Mouse (Mus musculus): ENCODE results near the gene Gnb5. TPM values are rescaled to one million over a fixed set of nuclear protein-coding genes. Genes with fewer than 3 reads are reported as not detected.

The Gnb5 gene
- polyA plus RNA-seq, 1 experiment from 2014 or later = 60.5 TPM

- Histone ChIP-seq H3K4me3 (no peak overlapping the region), H3K36me3 (no peaks in the 10 kb centered on the region), H3K9me3 (no peaks in the 10 kb centered on the region), H3K9ac (no peak overlapping the region), H3K27ac (no peak overlapping the region), H3K4me2 (no peak overlapping the region), H3K4me1 (replicated peaks) (no peaks in the 10 kb centered on the region; the same call in 1 of the 2 replicates), H3K27me3 (no peaks in the 10 kb centered on the region)
- 46% methylated on average over 5 of the region's 5 CpGs for WGBS
- no peak for ATAC-seq (ENCODE audit: low FRiP score)
These were observed 25.3 kb upstream of the Gnb5 start for GRCm38 (mm10) chr9:75280814-75281213.

GRCm38 (mm10) chr9:75282179-75282578 lies 23.9 kb upstream of the Gnb5 start:
- no peak for ATAC-seq (ENCODE audit: low FRiP score)
- Histone ChIP-seq H3K4me1 (replicated peaks) (no peaks in the 10 kb centered on the region), H3K27me3 (no peaks in the 10 kb centered on the region), H3K4me3 (no peak overlapping the region), H3K27ac (no peak overlapping the region), H3K9me3 (no peaks in the 10 kb centered on the region), H3K36me3 (no peaks in the 10 kb centered on the region), H3K4me2 (no peak overlapping the region), H3K9ac (no peak overlapping the region)
- WGBS = 84% methylated on average over 2 of the region's 2 CpGs

GRCm38 (mm10) chr9:75282830-75283229 lies 23.3 kb upstream of the Gnb5 start:
- 0 out of 2 replicates have a peak, but pooled peaks have one; percentile 46 for ATAC-seq (ENCODE audit: low FRiP score)
- 18% methylated on average over 3 of the region's 3 CpGs for WGBS

GRCm38 (mm10) chr9:75283636-75284035 lies 22.5 kb upstream of the Gnb5 start:
- no peaks in the 10 kb centered on the region for H3K27me3 ChIP-seq
- H3K27ac ChIP-seq = no peak overlapping the region
- ATAC-seq (ENCODE audit: low FRiP score) = no peak
- H3K4me1 ChIP-seq (replicated peaks) = no peaks in the 10 kb centered on the region
- no peak overlapping the region for H3K4me2 ChIP-seq
- H3K9me3 ChIP-seq = no peaks in the 10 kb centered on the region
- no peak overlapping the region for H3K9ac ChIP-seq
- no peaks in the 10 kb centered on the region for H3K36me3 ChIP-seq
- no peak overlapping the region for H3K4me3 ChIP-seq
- WGBS = 84% methylated on average over 8 of the region's 8 CpGs

More at GRCm38 (mm10) chr9:75282830-75283229, 23.3 kb upstream of the Gnb5 start:
- H3K36me3 ChIP-seq = no peaks in the 10 kb centered on the region
- no peaks in the 10 kb centered on the region for H3K27me3 ChIP-seq
- no peaks in the 10 kb centered on the region for H3K4me1 ChIP-seq (replicated peaks)
- no peak overlapping the region for H3K9ac ChIP-seq
- H3K4me2 ChIP-seq = no peak overlapping the region
- H3K9me3 ChIP-seq = no peaks in the 10 kb centered on the region
- no peak overlapping the region for H3K4me3 ChIP-seq
- no peak overlapping the region for H3K27ac ChIP-seq

GRCm38 (mm10) chr9:75285363-75285762 lies 20.7 kb upstream of the Gnb5 start:
- H3K27ac ChIP-seq = no peak overlapping the region
- no peak overlapping the region for H3K4me2 ChIP-seq
- H3K36me3 ChIP-seq = no peaks in the 10 kb centered on the region
- no peak overlapping the region for H3K4me3 ChIP-seq
- no peak for ATAC-seq (ENCODE audit: low FRiP score)
- H3K9ac ChIP-seq = no peak overlapping the region
- 81% methylated on average over 6 of the region's 6 CpGs for WGBS
- no peaks in the 10 kb centered on the region for H3K9me3 ChIP-seq
- H3K27me3 ChIP-seq = no peaks in the 10 kb centered on the region
- H3K4me1 ChIP-seq (replicated peaks) = no peaks in the 10 kb centered on the region

GRCm38 (mm10) chr9:75287636-75288035 lies 18.5 kb upstream of the Gnb5 start:
- Histone ChIP-seq H3K4me2 (no peak overlapping the region), H3K9ac (no peak overlapping the region), H3K36me3 (no peaks in the 10 kb centered on the region), H3K4me3 (no peak overlapping the region), H3K4me1 (replicated peaks) (no peaks in the 10 kb centered on the region), H3K27ac (no peak overlapping the region), H3K9me3 (no peaks in the 10 kb centered on the region), H3K27me3 (no peaks in the 10 kb centered on the region)
- 63% methylated on average over 6 of the region's 6 CpGs for WGBS
- ATAC-seq (ENCODE audit: low FRiP score) = no peak

- H3K27me3 ChIP-seq = no peaks in the 10 kb centered on the region
- no peak overlapping the region for H3K9ac ChIP-seq
- no peaks in the 10 kb centered on the region for H3K36me3 ChIP-seq
- WGBS = 45% methylated on average over 4 of the region's 4 CpGs
- no peaks in the 10 kb centered on the region for H3K9me3 ChIP-seq
- no peak overlapping the region for H3K4me3 ChIP-seq
- no peak overlapping the region for H3K27ac ChIP-seq
- ATAC-seq (ENCODE audit: low FRiP score) = no peak
- H3K4me1 ChIP-seq (replicated peaks) = no peaks in the 10 kb centered on the region
- H3K4me2 ChIP-seq = no peak overlapping the region
These were observed 16.5 kb upstream of the Gnb5 start for GRCm38 (mm10) chr9:75289545-75289944.

GRCm38 (mm10) chr9:75299342-75299741 lies 6.7 kb upstream of the Gnb5 start:
- 85% methylated on average over 2 of the region's 2 CpGs for WGBS
- H3K4me2 ChIP-seq = no peak overlapping the region
- no peak overlapping the region for H3K9ac ChIP-seq
- H3K4me3 ChIP-seq = no peak overlapping the region
- H3K27ac ChIP-seq = no peak overlapping the region
- no peaks in the 10 kb centered on the region for H3K4me1 ChIP-seq (replicated peaks)
- no peak for ATAC-seq (ENCODE audit: low FRiP score)
- H3K27me3 ChIP-seq = no peaks in the 10 kb centered on the region
- no peaks in the 10 kb centered on the region for H3K36me3 ChIP-seq
- H3K9me3 ChIP-seq = no peaks in the 10 kb centered on the region

- WGBS = 87% methylated on average over 2 of the region's 2 CpGs
- H3K9me3 ChIP-seq = no peaks in the 10 kb centered on the region
- no peak overlapping the region for H3K4me2 ChIP-seq
- no peak overlapping the region for H3K27ac ChIP-seq
- H3K4me3 ChIP-seq = no peak overlapping the region
- ATAC-seq (ENCODE audit: low FRiP score) = no peak
- H3K9ac ChIP-seq = no peak overlapping the region
- no peaks in the 10 kb centered on the region for H3K36me3 ChIP-seq
- H3K27me3 ChIP-seq = no peaks in the 10 kb centered on the region
- H3K4me1 ChIP-seq (replicated peaks) = 0 out of 2 replicates have a peak, but pooled peaks cover 5% of the 10 kb centered on the region
These were observed 3.1 kb upstream of the Gnb5 start for GRCm38 (mm10) chr9:75303033-75303432.

GRCm38 (mm10) chr9:75303701-75304261 lies 2.3 kb upstream of the Gnb5 start:
- peak overlapping the region; percentile 36 for H3K4me2 ChIP-seq
- H3K27me3 ChIP-seq = no peaks in the 10 kb centered on the region
- H3K27ac ChIP-seq = no peak overlapping the region
- no peak for ATAC-seq (ENCODE audit: low FRiP score)
- 0 out of 2 replicates have a peak, but pooled peaks cover 5% of the 10 kb centered on the region for H3K4me1 ChIP-seq (replicated peaks)
- H3K9me3 ChIP-seq = no peaks in the 10 kb centered on the region
- 29% methylated on average over 16 of the region's 16 CpGs for WGBS
- no peaks in the 10 kb centered on the region for H3K36me3 ChIP-seq
- no peak overlapping the region for H3K9ac ChIP-seq
- H3K4me3 ChIP-seq = no peak overlapping the region

- Histone ChIP-seq H3K4me1 (replicated peaks) (0 out of 2 replicates have a peak, but pooled peaks cover 5% of the 10 kb centered on the region), H3K4me3 (no peak overlapping the region), H3K4me2 (peak overlapping the region; percentile 36), H3K36me3 (no peaks in the 10 kb centered on the region), H3K9me3 (no peaks in the 10 kb centered on the region), H3K27me3 (no peaks in the 10 kb centered on the region), H3K27ac (no peak overlapping the region), H3K9ac (no peak overlapping the region)
- WGBS = 41% methylated on average over 7 of the region's 7 CpGs
- ATAC-seq (ENCODE audit: low FRiP score) = no peak
These were observed 1.8 kb upstream of the Gnb5 start for GRCm38 (mm10) chr9:75304286-75304685.

- Histone ChIP-seq H3K4me3 (no peak overlapping the region), H3K36me3 (no peaks in the 10 kb centered on the region), H3K4me1 (replicated peaks) (0 out of 2 replicates have a peak, but pooled peaks cover 5% of the 10 kb centered on the region), H3K9ac (no peak overlapping the region), H3K9me3 (no peaks in the 10 kb centered on the region), H3K27me3 (no peaks in the 10 kb centered on the region), H3K4me2 (no peak overlapping the region), H3K27ac (no peak overlapping the region)
- no peak for ATAC-seq (ENCODE audit: low FRiP score)
- 85% methylated on average over 5 of the region's 5 CpGs for WGBS
These were observed 927 bp downstream of the Gnb5 start for GRCm38 (mm10) chr9:75307015-75307414.

- ATAC-seq (ENCODE audit: low FRiP score) = no peak
- H3K4me1 ChIP-seq (replicated peaks) = peaks cover 10% of the 10 kb centered on the region; the same call in 1 of the 2 replicates
- H3K27ac ChIP-seq = no peak overlapping the region
- H3K27me3 ChIP-seq = no peaks in the 10 kb centered on the region
- no peak overlapping the region for H3K4me2 ChIP-seq
- WGBS = 72% methylated on average over 5 of the region's 5 CpGs
- H3K9me3 ChIP-seq = no peaks in the 10 kb centered on the region
- no peak overlapping the region for H3K4me3 ChIP-seq
- H3K36me3 ChIP-seq = no peaks in the 10 kb centered on the region
- no peak overlapping the region for H3K9ac ChIP-seq
These were observed 2.5 kb downstream of the Gnb5 start for GRCm38 (mm10) chr9:75308621-75309020.

Data from hindbrain, embryonic 13.5 days (tissue).